Mouse (Mus musculus): ENCODE measurements around the gene Amot. TPM values are rescaled to one million over a fixed set of nuclear protein-coding genes. Genes with fewer than 3 reads are reported as not detected.
A peak's percentile ranks its signal among the peaks of the same experiment; 100 is the strongest.

The Amot gene
- 5.5 and 13.0 TPM in 2 replicates for polyA plus RNA-seq (2012; rRNA removed)

- 19% methylated on average over 34 of the region's 34 CpGs for WGBS
- DNase-seq (ENCODE audit: low read depth, low spot score): no peak
These were observed at the start of gene Amot for GRCm38 (mm10) chrX:145504717-145505415. Gene Amot, minus strand, starts transcription at chrX:145505181.

DNA sequence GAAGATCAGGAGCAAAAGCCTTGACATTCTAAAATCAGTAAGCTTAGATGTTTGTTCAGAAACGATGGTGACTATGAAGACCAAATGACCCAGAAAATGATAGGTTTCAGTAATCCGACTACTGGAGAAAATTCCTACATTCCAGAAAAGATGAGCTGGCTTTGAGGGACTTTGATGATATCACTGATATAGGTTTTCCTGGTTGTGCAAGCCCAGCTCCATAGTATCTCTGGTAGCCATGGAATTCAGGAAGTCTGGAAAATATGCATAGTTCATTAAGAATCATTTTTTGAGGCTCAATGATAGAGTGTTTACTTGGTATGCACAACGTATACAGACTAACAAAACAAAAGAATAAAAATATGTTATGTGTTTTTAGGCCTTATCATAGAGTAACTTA, 40.1 kb upstream of the Amot start:
- 81% methylated on average over 3 of the region's 3 CpGs for WGBS
- DNase-seq (ENCODE audit: low read depth, low spot score): no peak

GRCm38 (mm10) chrX:145543602-145544490, 38.9 kb upstream of the Amot start:
- 43% methylated on average over 4 of the region's 4 CpGs for WGBS
- DNase-seq (ENCODE audit: low read depth, low spot score): peak; percentile 65

DNA sequence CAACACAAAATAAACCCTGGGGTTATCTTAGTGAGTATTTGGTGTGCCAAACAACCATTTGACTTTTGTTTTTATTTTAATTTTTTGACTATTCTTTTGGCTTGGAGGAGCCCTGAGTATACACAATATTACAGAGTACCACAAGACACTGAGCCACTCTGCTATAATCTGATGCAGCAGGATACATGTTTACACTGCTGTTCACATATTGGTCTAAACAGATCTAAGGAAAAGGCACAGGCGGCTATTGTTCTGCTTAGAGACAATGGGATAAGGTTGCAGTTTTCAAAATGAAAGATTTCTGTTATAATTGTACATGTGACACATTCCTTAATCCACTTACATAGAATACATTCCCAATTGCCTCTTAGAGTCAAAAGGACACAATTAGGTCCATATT, 36.1 kb upstream of the Amot start:
- no peak for DNase-seq (ENCODE audit: low read depth, low spot score)
- WGBS: 82% methylated on average over 1 of the region's 1 CpGs

- WGBS: 82% methylated on average over 1 of the region's 1 CpGs
These were observed 35.3 kb upstream of the Amot start for GRCm38 (mm10) chrX:145540321-145540720.

GRCm38 (mm10) chrX:145529602-145530001, 24.6 kb upstream of the Amot start:
- WGBS: 27% methylated on average over 1 of the region's 1 CpGs
- no peak for DNase-seq (ENCODE audit: low read depth, low spot score)

More at GRCm38 (mm10) chrX:145540321-145540720, 35.3 kb upstream of the Amot start:
- no peak for DNase-seq (ENCODE audit: low read depth, low spot score)

GRCm38 (mm10) chrX:145516322-145517066, 11.5 kb upstream of the Amot start:
- 77% methylated on average over 10 of the region's 10 CpGs for WGBS
- DNase-seq (ENCODE audit: low read depth, low spot score): no peak

- DNase-seq (ENCODE audit: low read depth, low spot score): no peak
- WGBS: 70% methylated on average over 9 of the region's 9 CpGs
These were observed 10.6 kb upstream of the Amot start for GRCm38 (mm10) chrX:145515498-145516158.

DNA sequence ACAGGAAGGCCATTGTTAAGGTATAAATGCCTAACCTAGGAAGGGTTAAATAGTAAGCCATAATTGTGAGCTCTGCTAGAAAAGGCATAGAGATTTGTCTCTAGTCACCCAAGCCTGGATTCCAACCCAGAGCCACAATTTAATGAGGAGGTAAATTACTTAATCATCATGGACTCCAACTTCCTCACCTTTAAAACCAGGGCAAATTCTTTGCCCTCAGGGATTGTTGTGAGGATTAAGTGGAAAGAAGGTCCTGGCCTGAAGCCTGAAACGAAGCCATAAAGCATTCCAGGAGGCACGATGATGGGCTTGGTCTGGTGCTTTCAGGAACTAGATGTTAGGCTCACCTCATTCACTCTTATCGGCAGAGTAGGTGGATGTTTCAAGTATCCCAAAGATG, 5.7 kb upstream of the Amot start:
- WGBS: 35% methylated on average over 3 of the region's 3 CpGs
- DNase-seq (ENCODE audit: low read depth, low spot score): no peak

DNA sequence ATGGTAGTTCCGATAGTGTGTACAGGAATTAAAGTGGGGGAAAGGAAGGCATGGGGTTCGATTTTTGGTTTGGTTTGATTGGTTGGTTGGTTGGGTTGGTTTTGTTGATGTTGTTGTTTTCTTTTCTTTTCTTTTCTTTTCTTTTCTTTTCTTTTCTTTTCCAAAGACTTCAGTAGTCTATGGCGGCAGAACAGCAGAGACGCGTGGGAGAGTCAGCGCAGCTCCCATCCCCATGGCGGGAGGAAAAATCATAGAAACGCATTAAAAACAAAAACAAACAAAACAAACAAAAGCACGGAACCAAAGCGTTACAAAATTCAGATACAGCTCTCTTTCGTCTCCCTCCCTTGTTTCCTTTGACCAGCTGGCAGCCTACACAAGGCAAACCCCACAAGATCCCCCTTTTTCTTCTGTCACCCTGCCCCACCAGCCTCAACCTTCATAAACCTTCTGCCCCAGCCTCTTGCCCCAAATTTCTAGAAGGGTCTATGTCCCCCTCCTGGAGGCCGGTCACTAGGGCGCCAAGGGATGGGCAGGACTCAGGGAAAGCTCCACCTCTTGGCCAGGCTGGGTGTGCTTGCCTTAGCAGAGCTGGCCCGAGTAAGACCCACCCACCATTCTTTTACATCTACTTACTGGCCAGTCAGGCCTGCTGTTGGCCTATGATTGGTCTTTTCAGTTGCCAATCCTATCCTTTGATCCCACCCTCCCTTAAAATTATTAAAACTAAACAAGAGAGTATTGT, 648 bp upstream of the Amot start:
- peak; percentile 52 for DNase-seq (ENCODE audit: low read depth, low spot score)
- 14% methylated on average over 14 of the region's 14 CpGs for WGBS

GRCm38 (mm10) chrX:145501666-145502355, 3.2 kb downstream of the Amot start:
- 46% methylated on average over 8 of the region's 8 CpGs for WGBS
- DNase-seq (ENCODE audit: low read depth, low spot score): no peak

GRCm38 (mm10) chrX:145499101-145499500, 5.9 kb downstream of the Amot start:
- 79% methylated on average over 2 of the region's 2 CpGs for WGBS
- no peak for DNase-seq (ENCODE audit: low read depth, low spot score)

DNA sequence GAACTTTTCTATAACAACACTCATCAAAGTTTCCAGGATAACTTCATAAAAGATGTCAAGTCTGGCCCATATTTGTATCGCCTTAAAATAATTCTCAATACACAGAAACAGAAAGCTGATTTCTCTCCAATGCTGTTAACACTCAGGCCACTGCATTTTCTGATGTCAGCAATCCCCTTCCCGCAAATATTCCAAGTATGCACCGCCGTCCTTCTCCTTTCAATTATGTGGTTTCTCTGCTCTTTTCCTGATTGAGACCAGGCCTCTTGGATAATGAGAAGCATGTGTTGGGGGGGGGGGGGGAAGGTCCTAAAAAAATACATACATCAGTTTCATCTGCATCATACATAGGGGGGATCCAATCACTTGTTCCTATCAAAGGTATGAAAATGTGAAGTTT, 6.3 kb downstream of the Amot start:
- 79% methylated on average over 4 of the region's 4 CpGs for WGBS
- no peak for DNase-seq (ENCODE audit: low read depth, low spot score)

DNA sequence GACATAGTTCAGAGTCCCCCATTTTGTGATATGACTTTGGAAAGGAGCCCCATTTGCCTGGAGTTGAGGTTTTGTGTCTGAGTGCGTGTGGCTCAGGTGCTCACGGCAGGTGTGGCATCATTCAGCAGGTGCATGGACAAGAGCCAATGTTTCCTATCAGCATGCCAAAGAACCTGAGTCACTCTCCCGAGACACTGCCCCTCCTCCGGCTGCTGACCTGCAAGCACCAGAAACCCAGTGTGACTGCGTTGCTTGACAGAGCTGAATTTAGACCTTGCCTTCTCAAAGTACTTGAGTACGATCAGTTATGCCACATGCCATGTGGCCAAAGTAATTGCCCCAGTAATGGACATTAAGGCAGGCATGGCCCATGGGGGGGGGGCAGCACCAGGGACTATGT, 7.5 kb downstream of the Amot start:
- no peak for DNase-seq (ENCODE audit: low read depth, low spot score)
- WGBS: 40% methylated on average over 6 of the region's 6 CpGs

DNA sequence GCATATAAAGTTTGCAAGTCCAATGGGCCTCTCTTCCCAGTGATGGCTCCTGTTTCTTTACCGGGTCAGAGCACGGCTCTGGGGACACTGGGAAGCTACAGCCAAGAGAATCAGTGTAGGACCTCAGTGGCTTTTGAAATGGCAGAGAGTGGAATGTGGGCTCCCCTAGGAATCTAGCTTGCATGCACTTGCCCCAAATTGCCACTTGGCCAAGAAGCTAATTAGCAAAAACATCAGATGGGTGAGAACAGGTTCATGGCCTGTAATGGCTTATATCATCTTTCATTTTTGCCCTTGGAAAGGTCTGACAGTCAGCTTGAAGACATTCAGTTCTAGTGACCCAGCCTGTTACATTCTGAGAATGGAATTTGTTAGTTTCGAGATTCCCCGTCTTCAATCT, 9.6 kb downstream of the Amot start:
- 92% methylated on average over 4 of the region's 4 CpGs for WGBS
- no peak for DNase-seq (ENCODE audit: low read depth, low spot score)

GRCm38 (mm10) chrX:145490821-145491220, 14.2 kb downstream of the Amot start:
- DNase-seq (ENCODE audit: low read depth, low spot score): no peak
- WGBS: 38% methylated on average over 1 of the region's 1 CpGs

GRCm38 (mm10) chrX:145490417-145490816, 14.6 kb downstream of the Amot start:
- 50% methylated on average over 3 of the region's 3 CpGs for WGBS
- no peak for DNase-seq (ENCODE audit: low read depth, low spot score)

DNA sequence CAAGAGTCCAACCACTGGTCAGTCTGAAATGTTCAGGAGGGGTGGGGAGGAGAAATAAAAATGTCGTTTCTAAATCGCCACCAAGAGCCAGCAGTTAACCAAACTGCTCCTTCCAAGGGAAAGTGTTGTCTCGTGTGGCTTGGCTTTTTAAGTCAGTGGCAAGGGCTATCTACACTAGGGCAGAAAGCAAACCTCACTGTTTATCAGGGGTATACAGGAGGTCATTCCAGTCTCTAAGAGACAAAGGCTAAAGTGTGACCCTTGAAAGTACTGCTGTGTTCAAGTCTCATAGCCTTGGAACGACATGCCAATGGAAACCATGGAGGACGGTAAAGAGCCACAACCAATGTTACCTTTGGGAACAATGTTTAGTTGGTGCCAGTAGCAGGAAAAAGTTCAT, 15.0 kb downstream of the Amot start:
- no peak for DNase-seq (ENCODE audit: low read depth, low spot score)
- 90% methylated on average over 5 of the region's 5 CpGs for WGBS
